Mouse (Mus musculus) C2C12 (cell line): ENCODE measurements around the gene Cckar.

Source experiments
- CEBPB ChIP-seq: IDR thresholded peaks from one replicate; pipeline ENCODE4 v1.6.1; 2011; ENCODE audit warnings: low read depth, mild to moderate bottlenecking, control low read depth, moderate library complexity
- MAX ChIP-seq: IDR thresholded peaks from one replicate; pipeline ENCODE4 v1.6.1; 2011; ENCODE audit warnings: mild to moderate bottlenecking, control low read depth

GRCm38 (mm10) chr5:53672352-53672751, 35.2 kb downstream of the Cckar start:
- TF ChIP-seq MAX (peak; percentile 33), CEBPB (no peak)
